In the genomic region with DNA sequence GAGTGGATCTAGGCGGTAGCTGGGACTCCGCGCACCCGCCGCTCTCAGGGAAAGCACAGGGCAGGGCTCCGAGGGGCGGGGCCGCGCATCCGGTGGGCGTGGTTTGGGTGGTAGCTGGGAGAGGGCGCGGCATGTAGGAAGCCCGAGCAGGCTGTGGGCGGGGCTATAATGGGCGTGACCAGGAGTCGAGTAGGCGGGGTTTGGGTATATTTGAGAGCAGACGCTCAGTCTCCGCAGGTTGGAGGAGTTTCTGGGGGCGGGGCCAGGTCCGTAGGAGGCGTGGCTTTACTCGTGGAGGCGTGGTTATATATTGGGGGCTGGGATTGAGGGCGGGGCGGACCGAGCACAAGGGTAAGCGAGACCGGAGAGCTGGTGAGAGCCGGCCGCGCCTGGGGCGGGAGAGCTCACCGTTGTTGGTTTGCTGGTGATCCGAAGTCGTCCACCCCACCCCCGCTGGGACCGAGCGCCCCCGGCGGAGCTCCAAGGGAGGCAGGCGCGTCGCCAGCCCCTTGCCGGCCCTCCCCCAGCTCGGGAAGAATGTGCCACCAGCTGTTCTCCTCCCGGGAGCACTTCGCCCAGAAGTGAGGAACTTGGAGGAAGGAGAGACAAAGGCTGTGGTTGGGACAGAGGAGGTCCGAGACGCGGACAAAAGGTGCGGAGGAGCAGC, we compare ENCODE assay signal across 8 mouse cellular contexts. TPM values are rescaled to one million over a fixed set of nuclear protein-coding genes. Genes with fewer than 3 reads are reported as not detected.
A peak's percentile ranks its signal among the peaks of the same experiment; 100 is the strongest.
DNase-seq lines count a peak whose midpoint lies in the region; ATAC-seq lines count a peak whose summit lies in the region.

A gene (plus strand): TSS at position 326 of the 667 bp plus-strand sequence.

- DNase-seq in adrenal gland, postnatal 25 days: peak; percentile 100
- peak; percentile 100 for DNase-seq in embryonic facial prominence, embryonic 11.5 days (ENCODE audit: low spot score)
- DNase-seq in gonadal fat pad, adult 2 months (ENCODE audit: low read depth): no peak
- peak; percentile 84 to 94 for DNase-seq in left cerebral cortex, postnatal 25 days (ENCODE audit: low spot score in 2 of 2)
- peak; percentile 100 for DNase-seq in mesoderm, embryonic 11.5 days (ENCODE audit: low read depth, low spot score)
- peak; percentile 84 for DNase-seq in right cerebral cortex, postnatal 25 days
- peak; percentile 100 for DNase-seq in urinary bladder, postnatal 36 days (ENCODE audit: low spot score in 2 of 2)

- under 1% methylated on average over 53 of the region's 53 CpGs for WGBS in embryonic facial prominence, embryonic 11.5 days
- under 1% methylated on average over 53 of the region's 53 CpGs for WGBS in intestine, embryonic 16.5 days

- H3K9me3 ChIP-seq in embryonic facial prominence, embryonic 11.5 days (replicated peaks; ENCODE audit: control insufficient read depth, low read length): no peaks in the 10 kb centered on the region
- no peaks in the 10 kb centered on the region for H3K9me3 ChIP-seq in intestine, embryonic 16.5 days (ENCODE audit: control insufficient read depth, low read length)

- intact Hi-C loops in left cerebral cortex, postnatal 25 days (cut with DNase I): no loop called here

- 0 out of 2 replicates have a peak, but pooled peaks cover 4% of the 10 kb centered on the region for H3K4me1 ChIP-seq in embryonic facial prominence, embryonic 11.5 days (ENCODE audit: control insufficient read depth, insufficient read depth, low read length)
- H3K4me1 ChIP-seq in intestine, embryonic 16.5 days (ENCODE audit: control insufficient read depth, insufficient read depth, low read length): peaks cover 19% of the 10 kb centered on the region

- H3K36me3 ChIP-seq in embryonic facial prominence, embryonic 11.5 days (replicated peaks; ENCODE audit: control insufficient read depth, insufficient read depth, low read depth, low read length): no peaks in the 10 kb centered on the region
- no peaks in the 10 kb centered on the region for H3K36me3 ChIP-seq in intestine, embryonic 16.5 days (ENCODE audit: control insufficient read depth, insufficient read depth, low read length)

- H3K4me3 ChIP-seq in embryonic facial prominence, embryonic 11.5 days (ENCODE audit: low read depth, low read length): peak within 1 kb of the TSS; percentile 75
- peak within 1 kb of the TSS; percentile 73 for H3K4me3 ChIP-seq in intestine, embryonic 16.5 days (ENCODE audit: low read length)

- H3K9ac ChIP-seq in embryonic facial prominence, embryonic 11.5 days (replicated peaks; ENCODE audit: low read length): peak within 1 kb of the TSS; percentile 90
- H3K9ac ChIP-seq in intestine, embryonic 16.5 days (ENCODE audit: low read depth, low read length): peak within 1 kb of the TSS; percentile 86

- H3K27me3 ChIP-seq in embryonic facial prominence, embryonic 11.5 days (ENCODE audit: control insufficient read depth, insufficient read depth, low read length): no peaks in the 10 kb centered on the region
- no peaks in the 10 kb centered on the region for H3K27me3 ChIP-seq in intestine, embryonic 16.5 days (replicated peaks; ENCODE audit: control insufficient read depth, insufficient read depth, low read length)

- peak within 1 kb of the TSS; percentile 75 for H3K4me2 ChIP-seq in embryonic facial prominence, embryonic 11.5 days (ENCODE audit: low read depth, low read length)
- peak within 1 kb of the TSS; percentile 57 for H3K4me2 ChIP-seq in intestine, embryonic 16.5 days (ENCODE audit: low read depth, low read length)

- H3K27ac ChIP-seq in embryonic facial prominence, embryonic 11.5 days (replicated peaks; ENCODE audit: low read depth, low read length): peak within 1 kb of the TSS; percentile 88
- H3K27ac ChIP-seq in intestine, embryonic 16.5 days (ENCODE audit: low read length): peak within 1 kb of the TSS; percentile 91

- peak; percentile 94 for ATAC-seq in embryonic facial prominence, embryonic 11.5 days (replicated peaks; ENCODE audit: insufficient number of reproducible peaks, low FRiP score, low TSS enrichment, low read depth)
- peak; percentile 94 for ATAC-seq in intestine, embryonic 16.5 days

RNA-seq across cellular contexts. Expression of the gene that starts here (rescaled TPM):
- total RNA-seq in adrenal gland, postnatal 25 days (2021): 92.8 and 107 TPM in 2 replicates
- 34.5 and 35.4 TPM in 2 replicates for polyA plus RNA-seq in embryonic facial prominence, embryonic 11.5 days (2014; fragmentation: Nextera tagmentation; extraction: Ambion mirVana)
- polyA plus RNA-seq in gonadal fat pad, adult 2 months (2012; rRNA removed): 31.1 and 34.3 TPM in 2 replicates
- 17.7 and 19.2 TPM in 2 replicates for polyA plus RNA-seq in intestine, embryonic 16.5 days (2015; fragmentation: Nextera tagmentation; extraction: Ambion mirVana)
- total RNA-seq in left cerebral cortex, postnatal 25 days (2021): 10 to 100 TPM; 39.3 to 39.6 TPM
